Mouse (Mus musculus) liver, embryonic 14.5 days (tissue): ENCODE measurements around the gene Gimap9.

Experiments used
- CTCF ChIP-seq: IDR thresholded peaks from 2 replicates; pipeline ENCODE4 v1.5.1; 2016; ENCODE audit warnings: antibody characterized with exemption, low read depth, control low read depth
- EP300 ChIP-seq: IDR thresholded peaks from 2 replicates; pipeline ENCODE4 v1.6.1; 2016; ENCODE audit warnings: antibody characterized with exemption, low read depth

GRCm38 (mm10) chr6:48637811-48638500, 38.0 kb upstream of the Gimap9 start:
- TF ChIP-seq CTCF (no peak), EP300 (no peak)
